ENCODE assay signal across 8 mouse cellular contexts in genomic region chr1:93101571-93102061, GRCm38 (mm10). TPM values are rescaled to one million over a fixed set of nuclear protein-coding genes. Genes with fewer than 3 reads are reported as not detected.
DNase-seq lines count a peak whose midpoint lies in the region; ATAC-seq and TF ChIP-seq lines count a peak whose summit lies in the region.

Kif1a (minus strand) TSS chr1:93101951.

- H3K9me3 ChIP-seq in embryonic facial prominence, embryonic 10.5 days, result no peaks in the 10 kb centered on the region
- H3K9me3 ChIP-seq in heart, postnatal 0 days (replicated peaks; ENCODE audit: control insufficient read depth, low read length), result no peaks in the 10 kb centered on the region
- no peaks in the 10 kb centered on the region for H3K9me3 ChIP-seq in midbrain, embryonic 13.5 days

- WGBS in spleen, adult 2 months, result 4% methylated on average over 39 of the region's 39 CpGs
- under 1% methylated on average over 39 of the region's 39 CpGs for WGBS in embryonic facial prominence, embryonic 10.5 days
- under 1% methylated on average over 39 of the region's 39 CpGs for WGBS in heart, postnatal 0 days
- under 1% methylated on average over 39 of the region's 39 CpGs for WGBS in midbrain, embryonic 13.5 days

- no peak for DNase-seq in spleen, adult 2 months (ENCODE audit: low read depth in 1 of 2, low spot score in 2 of 2)
- no peak for DNase-seq in spleen, adult 18-20 months
- peak; percentile 83 for DNase-seq in embryonic facial prominence, embryonic 10.5 days (ENCODE audit: low spot score)
- DNase-seq in heart, postnatal 0 days (ENCODE audit: low spot score), result no peak
- DNase-seq in left cerebral cortex, adult 11 months (ENCODE audit: low spot score), result peak; percentile 85
- DNase-seq in testis, postnatal 10 days (ENCODE audit: low spot score), result peak; percentile 49

- H3K4me2 ChIP-seq in heart, postnatal 0 days (ENCODE audit: low read depth, low read length), result peak within 1 kb of the TSS; percentile 74
- peak within 1 kb of the TSS; percentile 96 for H3K4me2 ChIP-seq in midbrain, embryonic 13.5 days (replicated peaks)

- TF ChIP-seq CTCF in spleen, adult 2 months (IDR thresholded peaks at IDR 0.05; ENCODE audit: extremely low read depth, insufficient read depth, insufficient read length, insufficient replicate concordance), result no peak
- TF ChIP-seq CTCF in heart, postnatal 0 days (IDR thresholded peaks at IDR 0.05; ENCODE audit: low read depth), result no peak

- H3K9ac ChIP-seq in heart, postnatal 0 days (replicated peaks; ENCODE audit: low read depth, low read length), result peak within 1 kb of the TSS; percentile 43; the same call in 1 of the 2 replicates
- peak within 1 kb of the TSS; percentile 89 for H3K9ac ChIP-seq in midbrain, embryonic 13.5 days (replicated peaks)

- H3K27ac ChIP-seq in spleen, adult 2 months (ENCODE audit: insufficient read depth, low read length), result no peak within 1 kb of the TSS
- peak within 1 kb of the TSS; percentile 79 for H3K27ac ChIP-seq in embryonic facial prominence, embryonic 10.5 days (replicated peaks)
- H3K27ac ChIP-seq in heart, postnatal 0 days (ENCODE audit: low read depth), result no peak within 1 kb of the TSS
- H3K27ac ChIP-seq in midbrain, embryonic 13.5 days, result peak within 1 kb of the TSS; percentile 91

- peaks cover 15% of the 10 kb centered on the region for H3K27me3 ChIP-seq in spleen, adult 2 months (ENCODE audit: control insufficient read depth, insufficient read depth, low read length)
- peaks cover 67% of the 10 kb centered on the region for H3K27me3 ChIP-seq in embryonic facial prominence, embryonic 10.5 days (replicated peaks; ENCODE audit: low read depth, poor library complexity, severe bottlenecking)
- peaks cover 47% of the 10 kb centered on the region for H3K27me3 ChIP-seq in heart, postnatal 0 days (ENCODE audit: control insufficient read depth, insufficient read depth, low read length)
- peaks cover 7% of the 10 kb centered on the region for H3K27me3 ChIP-seq in midbrain, embryonic 13.5 days

- no peaks in the 10 kb centered on the region for H3K4me1 ChIP-seq in spleen, adult 2 months (ENCODE audit: control insufficient read depth, insufficient read depth, insufficient read length)
- peaks cover 25% of the 10 kb centered on the region for H3K4me1 ChIP-seq in embryonic facial prominence, embryonic 10.5 days
- 0 out of 2 replicates have a peak, but pooled peaks cover 3% of the 10 kb centered on the region for H3K4me1 ChIP-seq in heart, postnatal 0 days (ENCODE audit: control insufficient read depth, insufficient read depth)
- H3K4me1 ChIP-seq in midbrain, embryonic 13.5 days (replicated peaks), result peaks cover 32% of the 10 kb centered on the region

- no peak for TF ChIP-seq EP300 in heart, postnatal 0 days (IDR thresholded peaks at IDR 0.05; ENCODE audit: low read depth)

- H3K36me3 ChIP-seq in spleen, adult 2 months (ENCODE audit: control insufficient read depth, insufficient read depth, low read length), result no peaks in the 10 kb centered on the region
- no peaks in the 10 kb centered on the region for H3K36me3 ChIP-seq in embryonic facial prominence, embryonic 10.5 days (replicated peaks)
- no peaks in the 10 kb centered on the region for H3K36me3 ChIP-seq in heart, postnatal 0 days (replicated peaks; ENCODE audit: control insufficient read depth, insufficient read depth, low read length)
- peaks cover 8% of the 10 kb centered on the region; the same call in 1 of the 2 replicates for H3K36me3 ChIP-seq in midbrain, embryonic 13.5 days

- H3K4me3 ChIP-seq in spleen, adult 2 months (ENCODE audit: extremely low read depth, insufficient read depth, insufficient read length), result peak within 1 kb of the TSS; percentile 5; the same call in 1 of the 2 replicates
- peak within 1 kb of the TSS; percentile 74 for H3K4me3 ChIP-seq in embryonic facial prominence, embryonic 10.5 days
- H3K4me3 ChIP-seq in heart, postnatal 0 days (ENCODE audit: low read depth, low read length), result peak within 1 kb of the TSS; percentile 44
- peak within 1 kb of the TSS; percentile 73 for H3K4me3 ChIP-seq in midbrain, embryonic 13.5 days (replicated peaks)

- TF ChIP-seq POLR2A in spleen, adult 2 months (IDR thresholded peaks at IDR 0.05; ENCODE audit: low read depth, low read length), result no peak

- ATAC-seq in heart, postnatal 0 days (ENCODE audit: insufficient read depth, low read depth), result peak; percentile 54
- ATAC-seq in midbrain, embryonic 13.5 days, result peak; percentile 93
- ATAC-seq in megakaryocyte progenitor cell, adult 5-6 weeks (replicated peaks; ENCODE audit: poor library complexity), result no peak

RNA-seq across cellular contexts. Expression of gene Kif1a, which starts in this region (rescaled TPM):
- 0.49 and 0.77 TPM in 2 replicates for polyA plus RNA-seq in spleen, adult 2 months (2012; rRNA removed)
- polyA plus RNA-seq in embryonic facial prominence, embryonic 10.5 days (2016; fragmentation: Nextera tagmentation; extraction: Ambion mirVana), result 23.9 and 27.5 TPM in 2 replicates
- total RNA-seq in heart, postnatal 0 days (2014; rRNA removed; ENCODE audit: low replicate concordance), result 15.6 and 16.4 TPM in 2 replicates
- polyA plus RNA-seq in heart, postnatal 0 days (2015; fragmentation: Nextera tagmentation; extraction: Ambion mirVana), result 7.2 and 7.3 TPM in 2 replicates
- 272 and 327 TPM in 2 replicates for polyA plus RNA-seq in midbrain, embryonic 13.5 days (2015; fragmentation: Nextera tagmentation; extraction: Ambion mirVana)
- 0.05 TPM in 1 of 2 replicates, not detected in the other for total RNA-seq in megakaryocyte progenitor cell, adult 5-6 weeks (2015)
- total RNA-seq in megakaryocyte progenitor cell, adult 5-6 weeks (2017), result not detected in 2 replicates

Comparison
In these comparisons a context has a peak if more than half of its experiments do, and no peak if none do; other contexts are left out.
1. RNA of gene Kif1a (total RNA-seq): 15.6 to 16.4 TPM in heart, postnatal 0 days; 0.05 TPM in megakaryocyte progenitor cell, adult 5-6 weeks; every median in the first group is over 10 times any median in the second.
2. DNase-seq: peak in embryonic facial prominence, embryonic 10.5 days (single experiment), left cerebral cortex, adult 11 months (single experiment) and testis, postnatal 10 days (single experiment); none in spleen, adult 2 months (0 of 2), spleen, adult 18-20 months (0 of 2) and heart, postnatal 0 days (single experiment).
3. H3K27ac ChIP-seq: peak in embryonic facial prominence, embryonic 10.5 days (single experiment) and midbrain, embryonic 13.5 days (single experiment); none in spleen, adult 2 months (single experiment) and heart, postnatal 0 days (single experiment).
4. H3K4me3 ChIP-seq: peak in every context shown above with its lines; median percentile 74 in embryonic facial prominence, embryonic 10.5 days; 73 in midbrain, embryonic 13.5 days; 44 in heart, postnatal 0 days; 5 in spleen, adult 2 months.